Mouse (Mus musculus): ENCODE results near the gene Nfix. TPM values are rescaled to one million over a fixed set of nuclear protein-coding genes. Genes with fewer than 3 reads are reported as not detected.
A peak's percentile ranks its signal among the peaks of the same experiment; 100 is the strongest.
"Not testable (repeated sequence)": the region's sequence is repeated elsewhere in the genome, so short reads cannot be mapped to it uniquely, and the experiment has no call there.

Nfix gene
- polyA plus RNA-seq, 1 experiment = 98.5 TPM

DNA sequence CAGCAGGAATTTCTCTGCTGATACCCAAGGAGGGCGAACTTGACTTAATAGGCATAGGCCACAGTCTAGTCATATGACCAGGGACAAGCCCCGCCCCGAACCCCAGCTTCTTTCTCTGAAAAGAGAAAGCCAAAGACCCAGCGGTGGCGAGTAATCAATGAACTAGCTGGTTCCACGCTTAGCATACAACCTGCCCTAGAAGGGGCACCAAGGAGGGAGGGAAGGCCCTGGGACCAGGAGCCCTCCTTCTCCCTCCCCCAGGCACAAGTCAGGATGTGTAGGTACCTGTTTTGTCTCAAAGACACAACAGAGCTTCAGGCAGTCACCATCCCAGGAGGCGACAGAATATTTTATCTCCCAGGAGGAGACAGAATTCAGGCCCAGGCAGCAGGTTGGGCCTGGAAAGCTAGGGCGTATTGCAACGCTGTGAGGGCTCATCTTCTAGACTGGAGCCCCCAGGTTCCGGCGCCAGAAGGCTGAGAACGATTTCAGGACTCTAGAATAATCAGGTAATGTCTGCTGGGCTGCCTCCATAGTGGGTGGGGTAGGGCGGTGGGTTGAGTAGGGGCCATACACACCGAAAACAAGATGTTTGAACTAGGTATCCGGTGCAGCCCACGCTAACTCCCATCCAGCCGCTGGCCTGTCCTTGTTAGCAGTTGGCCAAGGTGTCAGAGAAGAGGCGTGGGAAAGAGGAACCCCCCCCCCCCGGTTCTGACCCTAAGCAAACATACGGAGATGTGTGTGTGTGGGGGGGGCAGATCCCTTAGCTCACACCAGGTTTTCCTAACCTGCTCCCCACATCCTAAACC, 113.7 kb downstream of the Nfix start, which contains the start of gene Trmt1:
Gene Trmt1 (plus strand): TSS at position 117 of the 812 bp plus-strand sequence.
- no peaks in the 10 kb centered on the region for H3K27me3 ChIP-seq (ENCODE audit: control insufficient read depth, insufficient read depth, low read length)
- peak within 1 kb of the TSS; percentile 88 for H3K4me3 ChIP-seq (replicated peaks; ENCODE audit: insufficient read depth, low read depth, low read length)
- no peak for TF ChIP-seq CTCF (IDR thresholded peaks at IDR 0.05; ENCODE audit: borderline replicate concordance, insufficient read depth, low read depth, low read length)
- TF ChIP-seq POLR2A (IDR thresholded peaks at IDR 0.05; ENCODE audit: borderline replicate concordance, insufficient read depth, low read length) = no peak
- H3K27ac ChIP-seq (ENCODE audit: insufficient read depth, low read length) = peak within 1 kb of the TSS; percentile 38
- 5% methylated on average over 20 of the region's 20 CpGs for WGBS
- peak in 1 of 2 experiments; percentile 44 for DNase-seq
- H3K4me1 ChIP-seq (ENCODE audit: control insufficient read depth, insufficient read depth, low read length) = peaks cover 18% of the 10 kb centered on the region

DNA sequence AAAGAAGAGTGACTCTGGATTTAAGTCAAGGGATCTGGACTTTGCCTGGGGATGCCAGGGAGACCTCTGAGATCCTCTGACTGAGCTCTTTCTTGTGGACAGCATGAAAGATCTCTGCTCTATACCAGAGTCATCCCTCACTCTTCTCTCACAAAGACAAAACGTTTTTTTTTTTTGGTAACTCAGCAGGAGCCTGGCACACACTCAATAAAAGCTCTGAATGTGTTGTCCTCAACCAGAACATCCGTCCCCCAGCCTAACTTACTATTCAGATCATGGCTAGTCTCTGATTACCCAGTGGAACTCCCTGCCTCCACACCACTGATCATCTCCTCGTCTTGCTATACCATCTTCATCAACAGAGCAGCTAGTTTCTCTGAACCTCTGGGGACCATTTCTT, 115.6 kb downstream of the Nfix start:
- Histone ChIP-seq H3K4me1 (ENCODE audit: control insufficient read depth, insufficient read depth, low read length) (peaks cover 18% of the 10 kb centered on the region), H3K27me3 (ENCODE audit: control insufficient read depth, insufficient read depth, low read length) (no peaks in the 10 kb centered on the region), H3K27ac (ENCODE audit: insufficient read depth, low read length) (no peak overlapping the region), H3K4me3 (replicated peaks; ENCODE audit: insufficient read depth, low read depth, low read length) (no peak overlapping the region)
- no peak for TF ChIP-seq CTCF (IDR thresholded peaks at IDR 0.05; ENCODE audit: borderline replicate concordance, insufficient read depth, low read depth, low read length)
- TF ChIP-seq POLR2A (IDR thresholded peaks at IDR 0.05; ENCODE audit: borderline replicate concordance, insufficient read depth, low read length) = no peak
- DNase-seq = no peak
- WGBS = 12% methylated on average over 3 of the region's 3 CpGs

DNA sequence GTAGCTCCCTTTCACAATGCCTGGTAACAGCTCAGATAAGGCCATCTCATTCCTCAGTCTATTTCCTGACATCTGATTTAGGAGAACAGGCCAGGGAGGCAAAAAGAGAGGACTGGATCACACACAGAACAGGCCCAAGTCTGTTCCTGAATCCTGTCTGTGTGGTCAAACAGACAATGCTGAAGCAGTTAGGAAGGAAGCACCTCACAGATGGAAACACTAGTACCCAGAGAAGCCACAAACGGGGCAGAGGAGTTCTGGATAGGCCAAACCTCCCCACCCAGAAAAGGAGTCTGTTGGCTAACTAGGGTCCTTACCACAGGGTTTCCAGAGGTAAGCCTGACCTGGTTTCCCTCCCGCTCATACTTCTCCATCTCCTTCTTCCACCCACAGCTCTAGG, 117.9 kb downstream of the Nfix start:
- peaks cover 18% of the 10 kb centered on the region for H3K4me1 ChIP-seq (ENCODE audit: control insufficient read depth, insufficient read depth, low read length)
- H3K27me3 ChIP-seq (ENCODE audit: control insufficient read depth, insufficient read depth, low read length) = no peaks in the 10 kb centered on the region
- DNase-seq = no peak
- TF ChIP-seq CTCF (IDR thresholded peaks at IDR 0.05; ENCODE audit: borderline replicate concordance, insufficient read depth, low read depth, low read length) = no peak
- TF ChIP-seq POLR2A (IDR thresholded peaks at IDR 0.05; ENCODE audit: borderline replicate concordance, insufficient read depth, low read length) = no peak
- WGBS = 80% methylated on average over 2 of the region's 2 CpGs
- H3K27ac ChIP-seq (ENCODE audit: insufficient read depth, low read length) = no peak overlapping the region
- no peak overlapping the region for H3K4me3 ChIP-seq (replicated peaks; ENCODE audit: insufficient read depth, low read depth, low read length)

DNA sequence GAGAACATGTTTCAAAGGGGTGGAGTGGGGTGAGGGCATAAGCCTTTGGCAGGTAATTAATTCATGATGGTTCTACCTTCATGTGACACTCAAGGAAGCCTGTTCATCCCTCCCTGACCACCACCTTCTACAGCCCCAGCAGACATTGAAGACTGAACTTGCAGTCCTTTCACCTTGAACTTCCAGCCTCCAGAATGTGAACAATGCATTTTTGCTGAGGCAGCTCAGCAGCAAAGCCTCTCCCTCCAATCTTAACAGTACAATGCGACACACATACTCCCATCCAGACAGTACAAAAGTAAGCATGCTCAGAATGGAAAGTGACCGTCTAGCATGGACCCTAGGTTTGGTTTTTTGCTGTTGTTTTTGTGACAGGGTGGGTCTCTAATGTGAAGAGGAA, 118.7 kb downstream of the Nfix start:
- no peak for DNase-seq
- TF ChIP-seq POLR2A (IDR thresholded peaks at IDR 0.05; ENCODE audit: borderline replicate concordance, insufficient read depth, low read length) (no peak), CTCF (IDR thresholded peaks at IDR 0.05; ENCODE audit: borderline replicate concordance, insufficient read depth, low read depth, low read length) (no peak)
- Histone ChIP-seq H3K27me3 (ENCODE audit: control insufficient read depth, insufficient read depth, low read length) (no peaks in the 10 kb centered on the region), H3K4me3 (replicated peaks; ENCODE audit: insufficient read depth, low read depth, low read length) (no peak overlapping the region), H3K27ac (ENCODE audit: insufficient read depth, low read length) (no peak overlapping the region), H3K4me1 (ENCODE audit: control insufficient read depth, insufficient read depth, low read length) (peaks cover 19% of the 10 kb centered on the region)
- 80% methylated on average over 2 of the region's 2 CpGs for WGBS

DNA sequence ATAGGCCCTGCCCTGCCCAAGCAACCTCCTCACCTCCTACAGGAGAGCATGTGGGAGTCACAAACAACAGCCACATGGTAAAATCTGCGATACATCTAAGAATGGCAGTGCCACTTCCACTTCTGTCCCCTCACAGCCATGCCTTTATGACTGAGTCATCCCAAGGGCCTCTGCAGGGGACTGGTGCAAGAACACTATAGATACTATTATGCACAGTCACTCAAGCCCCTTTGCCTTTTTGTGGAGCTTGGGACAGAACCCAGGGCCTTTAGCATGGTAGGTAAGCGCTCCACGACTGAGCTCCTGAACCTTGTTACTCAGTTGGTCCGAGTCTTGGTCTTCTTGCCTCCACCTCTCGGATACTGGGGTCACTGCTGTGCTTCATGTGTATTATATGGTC, 122.8 kb downstream of the Nfix start:
- Histone ChIP-seq H3K4me3 (replicated peaks; ENCODE audit: insufficient read depth, low read depth, low read length) (no peak overlapping the region), H3K27ac (ENCODE audit: insufficient read depth, low read length) (no peak overlapping the region), H3K4me1 (ENCODE audit: control insufficient read depth, insufficient read depth, low read length) (peaks cover 4% of the 10 kb centered on the region; the same call in 1 of the 2 replicates), H3K27me3 (ENCODE audit: control insufficient read depth, insufficient read depth, low read length) (no peaks in the 10 kb centered on the region)
- DNase-seq = no peak
- 89% methylated on average over 5 of the region's 5 CpGs for WGBS
- TF ChIP-seq POLR2A (IDR thresholded peaks at IDR 0.05; ENCODE audit: borderline replicate concordance, insufficient read depth, low read length) (no peak), CTCF (IDR thresholded peaks at IDR 0.05; ENCODE audit: borderline replicate concordance, insufficient read depth, low read depth, low read length) (no peak)

DNA sequence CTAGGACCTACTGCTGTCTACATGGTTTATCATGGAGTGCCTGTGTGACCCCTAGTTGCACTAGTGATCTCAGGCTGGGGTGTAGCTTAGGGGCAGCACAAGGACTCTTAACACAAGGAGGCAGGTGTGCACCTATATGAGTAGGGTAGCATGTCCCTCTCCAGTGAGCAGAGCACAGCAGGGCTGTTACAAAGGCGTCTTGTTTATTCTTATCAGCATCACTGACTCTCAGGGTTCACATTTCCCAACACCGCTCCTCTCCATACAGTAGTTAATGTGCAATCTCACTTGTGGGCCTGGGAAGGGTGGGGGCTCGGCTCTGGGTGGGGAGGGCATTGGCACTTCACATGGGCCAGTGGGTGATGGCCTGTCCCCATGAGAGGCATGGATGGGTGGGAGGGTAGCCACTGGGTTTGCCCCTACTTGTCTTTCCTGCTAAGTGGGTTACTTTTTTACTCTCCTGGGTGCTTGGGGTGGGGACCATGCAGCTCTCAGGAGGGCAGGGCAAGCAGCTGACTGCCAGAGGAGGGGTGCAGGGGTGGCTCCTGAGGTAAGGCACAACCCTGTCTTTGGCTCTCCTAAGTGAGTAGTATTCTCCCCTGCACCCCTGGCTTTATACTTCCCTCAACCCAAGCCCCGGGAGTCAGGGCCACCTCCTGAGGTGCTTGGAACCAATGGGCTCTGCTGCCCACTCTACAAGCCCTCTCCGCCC, 129.7 kb downstream of the Nfix start:
- not testable (repeated sequence) for DNase-seq; H3K4me3 ChIP-seq (replicated peaks; ENCODE audit: insufficient read depth, low read depth, low read length); H3K27me3 ChIP-seq (ENCODE audit: control insufficient read depth, insufficient read depth, low read length); H3K4me1 ChIP-seq (ENCODE audit: control insufficient read depth, insufficient read depth, low read length); H3K27ac ChIP-seq (ENCODE audit: insufficient read depth, low read length)
- 78% methylated on average over 5 of the region's 5 CpGs for WGBS

DNA sequence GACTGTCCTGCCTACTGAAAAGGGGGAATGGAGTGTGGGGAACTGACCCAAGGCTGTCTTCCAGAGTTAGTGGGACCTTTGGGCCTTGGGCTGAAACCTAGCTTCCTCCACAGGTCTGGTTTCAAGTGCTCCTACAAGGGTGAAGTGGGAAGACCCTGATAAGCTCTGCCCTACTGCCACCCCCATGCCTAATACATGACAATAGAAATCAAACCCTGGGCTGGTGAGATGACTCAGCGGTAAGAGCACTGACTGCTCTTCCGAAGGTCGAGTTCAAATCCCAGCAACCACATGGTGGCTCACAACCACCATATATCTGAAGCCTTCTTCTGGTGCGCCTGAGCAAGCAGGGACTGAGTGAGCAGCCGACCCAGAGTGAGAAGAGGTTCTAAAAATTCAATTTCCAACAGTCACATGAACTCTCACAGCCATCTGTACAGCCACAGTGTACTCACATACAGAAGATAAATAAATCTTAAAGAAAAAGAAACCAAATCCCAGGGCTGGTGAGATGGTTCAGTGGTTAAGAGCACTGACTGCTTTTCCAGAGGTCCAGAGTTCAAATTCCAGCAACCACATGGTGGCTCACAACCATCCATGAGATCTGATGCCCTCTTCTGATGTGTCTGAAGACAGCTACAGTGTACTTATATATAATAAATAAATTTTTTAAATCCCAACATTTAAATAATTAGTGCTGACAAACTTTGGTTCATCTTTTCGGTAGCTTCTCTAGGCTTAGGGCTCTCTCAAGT, 131.2 kb downstream of the Nfix start:
- WGBS = 70% methylated on average over 6 of the region's 6 CpGs
- no peaks in the 10 kb centered on the region for H3K27me3 ChIP-seq (ENCODE audit: control insufficient read depth, insufficient read depth, low read length)
- H3K27ac ChIP-seq (ENCODE audit: insufficient read depth, low read length) = no peak overlapping the region
- no peak for DNase-seq
- H3K4me1 ChIP-seq (ENCODE audit: control insufficient read depth, insufficient read depth, low read length) = no peaks in the 10 kb centered on the region
- no peak overlapping the region for H3K4me3 ChIP-seq (replicated peaks; ENCODE audit: insufficient read depth, low read depth, low read length)
- TF ChIP-seq POLR2A (IDR thresholded peaks at IDR 0.05; ENCODE audit: borderline replicate concordance, insufficient read depth, low read length) = no peak
- TF ChIP-seq CTCF (IDR thresholded peaks at IDR 0.05; ENCODE audit: borderline replicate concordance, insufficient read depth, low read depth, low read length) = no peak

Measured in cerebellum, adult 2 months (tissue).